Mouse (Mus musculus): ENCODE measurements at regions not wholly inside any gene's neighbourhood (a gene's known extent, or its start where the extent isn't known, plus 50 kb on each side); places are given as distances from the start of the nearest gene placed in this dataset.

- Histone ChIP-seq H3K36me3 (ENCODE audit: insufficient read depth, low read length) (no peaks in the 10 kb centered on the region), H3K9me3 (ENCODE audit: low read length) (no peaks in the 10 kb centered on the region), H3K4me3 (replicated peaks; ENCODE audit: low read length) (no peak overlapping the region), H3K27me3 (ENCODE audit: insufficient read depth, low read length) (no peaks in the 10 kb centered on the region), H3K4me1 (replicated peaks; ENCODE audit: low read depth, low read length) (no peaks in the 10 kb centered on the region)
- TF ChIP-seq CTCF (conservative IDR thresholded peaks at IDR 0.05; ENCODE audit: low read length) (no peak), POU5F1 (IDR thresholded peaks at IDR 0.05; ENCODE audit: borderline replicate concordance, low read length) (no peak), NANOG (IDR thresholded peaks at IDR 0.05; ENCODE audit: borderline replicate concordance, low read length) (no peak)
Observed at GRCm38 (mm10) chr10:7275357-7275756, 63.3 kb upstream of the Cnksr3 start.

GRCm38 (mm10) chr10:7274422-7274821 lies 62.4 kb upstream of the Cnksr3 start:
- Histone ChIP-seq H3K4me3 (replicated peaks; ENCODE audit: low read length) (no peak overlapping the region), H3K4me1 (replicated peaks; ENCODE audit: low read depth, low read length) (no peaks in the 10 kb centered on the region), H3K9me3 (ENCODE audit: low read length) (no peaks in the 10 kb centered on the region), H3K27me3 (ENCODE audit: insufficient read depth, low read length) (no peaks in the 10 kb centered on the region), H3K36me3 (ENCODE audit: insufficient read depth, low read length) (no peaks in the 10 kb centered on the region)
- TF ChIP-seq POU5F1 (IDR thresholded peaks at IDR 0.05; ENCODE audit: borderline replicate concordance, low read length) (no peak), CTCF (conservative IDR thresholded peaks at IDR 0.05; ENCODE audit: low read length) (no peak), NANOG (IDR thresholded peaks at IDR 0.05; ENCODE audit: borderline replicate concordance, low read length) (no peak)

- Histone ChIP-seq H3K9me3 (ENCODE audit: low read length) (no peaks in the 10 kb centered on the region), H3K36me3 (ENCODE audit: insufficient read depth, low read length) (no peaks in the 10 kb centered on the region), H3K4me3 (replicated peaks; ENCODE audit: low read length) (no peak overlapping the region), H3K4me1 (replicated peaks; ENCODE audit: low read depth, low read length) (no peaks in the 10 kb centered on the region), H3K27me3 (ENCODE audit: insufficient read depth, low read length) (no peaks in the 10 kb centered on the region)
- TF ChIP-seq POU5F1 (IDR thresholded peaks at IDR 0.05; ENCODE audit: borderline replicate concordance, low read length), result no peak
- TF ChIP-seq CTCF (conservative IDR thresholded peaks at IDR 0.05; ENCODE audit: low read length), result no peak
- no peak for TF ChIP-seq NANOG (IDR thresholded peaks at IDR 0.05; ENCODE audit: borderline replicate concordance, low read length)
Observed at GRCm38 (mm10) chr10:7271156-7271555, 59.1 kb upstream of the Cnksr3 start.

GRCm38 (mm10) chr10:7268386-7269033 lies 56.5 kb upstream of the Cnksr3 start:
- Histone ChIP-seq H3K4me1 (replicated peaks; ENCODE audit: low read depth, low read length) (peaks cover 5% of the 10 kb centered on the region; the same call in 1 of the 2 replicates), H3K9me3 (ENCODE audit: low read length) (no peaks in the 10 kb centered on the region), H3K4me3 (replicated peaks; ENCODE audit: low read length) (no peak overlapping the region), H3K36me3 (ENCODE audit: insufficient read depth, low read length) (no peaks in the 10 kb centered on the region), H3K27me3 (ENCODE audit: insufficient read depth, low read length) (no peaks in the 10 kb centered on the region)
- TF ChIP-seq CTCF (conservative IDR thresholded peaks at IDR 0.05; ENCODE audit: low read length), result no peak
- no peak for TF ChIP-seq NANOG (IDR thresholded peaks at IDR 0.05; ENCODE audit: borderline replicate concordance, low read length)
- TF ChIP-seq POU5F1 (IDR thresholded peaks at IDR 0.05; ENCODE audit: borderline replicate concordance, low read length), result no peak

GRCm38 (mm10) chr10:7267903-7268302 lies 55.9 kb upstream of the Cnksr3 start:
- Histone ChIP-seq H3K27me3 (ENCODE audit: insufficient read depth, low read length) (no peaks in the 10 kb centered on the region), H3K9me3 (ENCODE audit: low read length) (no peaks in the 10 kb centered on the region), H3K36me3 (ENCODE audit: insufficient read depth, low read length) (no peaks in the 10 kb centered on the region), H3K4me3 (replicated peaks; ENCODE audit: low read length) (no peak overlapping the region), H3K4me1 (replicated peaks; ENCODE audit: low read depth, low read length) (peaks cover 5% of the 10 kb centered on the region; the same call in 1 of the 2 replicates)
- TF ChIP-seq CTCF (conservative IDR thresholded peaks at IDR 0.05; ENCODE audit: low read length) (no peak), POU5F1 (IDR thresholded peaks at IDR 0.05; ENCODE audit: borderline replicate concordance, low read length) (no peak), NANOG (IDR thresholded peaks at IDR 0.05; ENCODE audit: borderline replicate concordance, low read length) (no peak)

GRCm38 (mm10) chr10:7267106-7267505 lies 55.1 kb upstream of the Cnksr3 start:
- TF ChIP-seq CTCF (conservative IDR thresholded peaks at IDR 0.05; ENCODE audit: low read length) (no peak), NANOG (IDR thresholded peaks at IDR 0.05; ENCODE audit: borderline replicate concordance, low read length) (no peak), POU5F1 (IDR thresholded peaks at IDR 0.05; ENCODE audit: borderline replicate concordance, low read length) (no peak)
- H3K4me1 ChIP-seq (replicated peaks; ENCODE audit: low read depth, low read length), result peaks cover 5% of the 10 kb centered on the region; the same call in 1 of the 2 replicates
- no peaks in the 10 kb centered on the region for H3K36me3 ChIP-seq (ENCODE audit: insufficient read depth, low read length)
- H3K4me3 ChIP-seq (replicated peaks; ENCODE audit: low read length), result no peak overlapping the region
- H3K9me3 ChIP-seq (ENCODE audit: low read length), result no peaks in the 10 kb centered on the region
- H3K27me3 ChIP-seq (ENCODE audit: insufficient read depth, low read length), result no peaks in the 10 kb centered on the region

GRCm38 (mm10) chr10:7265412-7265811 lies 53.4 kb upstream of the Cnksr3 start:
- Histone ChIP-seq H3K36me3 (ENCODE audit: insufficient read depth, low read length) (no peaks in the 10 kb centered on the region), H3K9me3 (ENCODE audit: low read length) (no peaks in the 10 kb centered on the region), H3K27me3 (ENCODE audit: insufficient read depth, low read length) (no peaks in the 10 kb centered on the region), H3K4me3 (replicated peaks; ENCODE audit: low read length) (no peak overlapping the region), H3K4me1 (replicated peaks; ENCODE audit: low read depth, low read length) (peaks cover 5% of the 10 kb centered on the region; the same call in 1 of the 2 replicates)
- TF ChIP-seq POU5F1 (IDR thresholded peaks at IDR 0.05; ENCODE audit: borderline replicate concordance, low read length), result no peak
- no peak for TF ChIP-seq CTCF (conservative IDR thresholded peaks at IDR 0.05; ENCODE audit: low read length)
- no peak for TF ChIP-seq NANOG (IDR thresholded peaks at IDR 0.05; ENCODE audit: borderline replicate concordance, low read length)

- no peaks in the 10 kb centered on the region for H3K9me3 ChIP-seq (ENCODE audit: low read length)
- H3K36me3 ChIP-seq (ENCODE audit: insufficient read depth, low read length), result no peaks in the 10 kb centered on the region
- H3K27me3 ChIP-seq (ENCODE audit: insufficient read depth, low read length), result no peaks in the 10 kb centered on the region
- peaks cover 5% of the 10 kb centered on the region; the same call in 1 of the 2 replicates for H3K4me1 ChIP-seq (replicated peaks; ENCODE audit: low read depth, low read length)
- no peak overlapping the region for H3K4me3 ChIP-seq (replicated peaks; ENCODE audit: low read length)
- no peak for TF ChIP-seq CTCF (conservative IDR thresholded peaks at IDR 0.05; ENCODE audit: low read length)
- TF ChIP-seq POU5F1 (IDR thresholded peaks at IDR 0.05; ENCODE audit: borderline replicate concordance, low read length), result no peak
- no peak for TF ChIP-seq NANOG (IDR thresholded peaks at IDR 0.05; ENCODE audit: borderline replicate concordance, low read length)
Observed at GRCm38 (mm10) chr10:7264721-7265120, 52.7 kb upstream of the Cnksr3 start.

All from E14TG2a.4 (cell line).